Mouse (Mus musculus): ENCODE measurements around the gene Gm28374.

DNA sequence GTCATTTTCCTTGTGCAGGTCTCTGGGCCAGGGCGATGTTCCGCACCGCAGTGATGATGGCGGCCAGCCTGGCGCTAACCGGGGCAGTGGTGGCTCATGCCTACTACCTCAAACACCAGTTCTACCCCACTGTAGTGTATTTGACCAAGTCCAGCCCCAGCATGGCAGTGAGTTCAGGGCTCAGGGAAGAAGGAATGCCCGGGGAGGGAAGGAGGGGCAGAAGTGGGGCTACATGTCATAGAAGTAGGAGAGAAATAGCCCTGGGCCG is 34.2 kb downstream of the Gm28374 start:
- TF ChIP-seq POLR2A (IDR thresholded peaks at IDR 0.05; ENCODE audit: insufficient read depth, low read depth, low read length): no peak
- TF ChIP-seq EP300 (IDR thresholded peaks at IDR 0.05; ENCODE audit: insufficient read depth, low read depth, low read length): no peak
- TF ChIP-seq CTCF (IDR thresholded peaks at IDR 0.05): no peak

All from heart, adult 2 months (tissue).